Mouse (Mus musculus) limb, embryonic 14.5 days (tissue): ENCODE measurements around the gene Gm21854. TPM values are rescaled to one million over a fixed set of nuclear protein-coding genes. Genes with fewer than 3 reads are reported as not detected.
"Not testable (repeated sequence)": the region's sequence is repeated elsewhere in the genome, so short reads cannot be mapped to it uniquely, and the experiment has no call there.

Experiments used
- ATAC-seq: fragments of 200-750 bp; cut with Nextera tagmentation; 2 replicates; pipeline ENCODE4 v1.8.0; 2017; ENCODE audit warnings: low read depth, moderate number of reproducible peaks, moderate TSS enrichment; ENCODE audit not compliant: low FRiP score
- DNase-seq: peaks from one replicate; pipeline ENCODE4 v3.0.0-alpha.2; 2015; ENCODE audit warnings: low spot score
- H3K27ac ChIP-seq: fragments of 300-500 bp; sonication (generic); replicated peaks from 2 replicates; pipeline ENCODE4 v1.5.1; 2014; ENCODE audit warnings: low read depth, mild to moderate bottlenecking, low read length, moderate library complexity, mixed read lengths
- H3K27me3 ChIP-seq: fragments of 300-500 bp; sonication (generic); 2 replicates; pipeline ENCODE4 v1.6.1; 2014; ENCODE audit warnings: low read length, mixed read lengths; ENCODE audit not compliant: control insufficient read depth, insufficient read depth
- H3K36me3 ChIP-seq: fragments of 300-500 bp; sonication (generic); 2 replicates; pipeline ENCODE4 v1.6.1; 2014; ENCODE audit warnings: mild to moderate bottlenecking, low read length, moderate library complexity, mixed read lengths; ENCODE audit not compliant: control insufficient read depth, insufficient read depth
- H3K4me1 ChIP-seq: fragments of 300-500 bp; sonication (generic); 2 replicates; pipeline ENCODE4 v1.6.1; 2014; ENCODE audit warnings: antibody characterized with exemption, low read length, mixed read lengths; ENCODE audit not compliant: control insufficient read depth, insufficient read depth
- H3K4me2 ChIP-seq: fragments of 300-500 bp; sonication (generic); replicated peaks from 2 replicates; pipeline ENCODE4 v1.6.1; 2014; ENCODE audit warnings: low read depth, mild to moderate bottlenecking, low read length, moderate library complexity; ENCODE audit not compliant: severe bottlenecking
- H3K4me3 ChIP-seq: fragments of 300-500 bp; sonication (generic); replicated peaks from 2 replicates; pipeline ENCODE4 v1.5.1; 2014; ENCODE audit warnings: low read length
- H3K9ac ChIP-seq: fragments of 300-500 bp; sonication (generic); 2 replicates; pipeline ENCODE4 v1.6.1; 2014; ENCODE audit warnings: mild to moderate bottlenecking, low read depth, low read length, moderate library complexity; ENCODE audit not compliant: severe bottlenecking
- H3K9me3 ChIP-seq: fragments of 300-500 bp; sonication (generic); 2 replicates; pipeline ENCODE4 v1.6.1; 2016; ENCODE audit warnings: low read length; ENCODE audit not compliant: control insufficient read depth
- polyA plus RNA-seq, 2 experiments: library from polyadenylated mRNA; depleted of rRNA in 1 of 2; stranded (reverse) in 1 of 2; unstranded in 1 of 2; fragments of >200 nt; fragmentation: Nextera tagmentation in 1 of 2; extraction: Ambion mirVana in 1 of 2; gene quantifications; 2 replicates each; pipeline versions ENCODE4 v1.2.1 to v1.2.3; 2012 to 2014

Gene Gm21854
- polyA plus RNA-seq (2012; rRNA removed) (not detected in 2 replicates), polyA plus RNA-seq (2014; fragmentation: Nextera tagmentation; extraction: Ambion mirVana) (not detected in 2 replicates)

DNA sequence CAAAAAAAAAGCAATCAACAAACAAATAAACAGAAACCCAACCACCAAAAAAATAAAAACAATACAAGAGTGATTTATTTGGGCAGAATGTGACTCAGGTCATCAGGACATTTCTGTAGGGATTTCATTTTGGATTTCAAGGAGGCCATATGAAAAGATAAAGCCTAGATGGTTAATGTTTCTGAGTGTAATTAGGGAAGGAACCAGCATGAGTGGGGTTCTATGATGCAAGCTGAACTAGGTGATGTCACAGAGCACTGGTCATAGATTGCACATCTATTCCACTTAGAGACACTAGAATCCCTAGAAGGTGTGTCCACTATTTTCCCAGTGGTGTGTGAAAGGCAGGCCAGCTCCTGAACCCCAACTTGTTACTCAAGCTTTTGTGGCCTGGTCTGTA, at the start of gene Gm21854:
Gene Gm21854 (plus strand): TSS at position 301 of the 400 bp plus-strand sequence.
- not testable (repeated sequence) for H3K9ac ChIP-seq, ATAC-seq, H3K27me3 ChIP-seq, H3K4me1 ChIP-seq, H3K27ac ChIP-seq, DNase-seq, H3K4me3 ChIP-seq, H3K4me2 ChIP-seq, H3K36me3 ChIP-seq, H3K9me3 ChIP-seq

Other genes starting within 250 kb of the Gm21854 start
- gene Gm20914, start 69.0 kb downstream of the Gm21854 start, polyA plus RNA-seq (2012; rRNA removed), result not detected in 2 replicates
- gene Gm20914, start 69.0 kb downstream of the Gm21854 start, polyA plus RNA-seq (2014; fragmentation: Nextera tagmentation; extraction: Ambion mirVana), result not detected in 2 replicates
- gene Gm28171, start 136.4 kb downstream of the Gm21854 start, polyA plus RNA-seq (2012; rRNA removed), result not detected in 2 replicates
- not detected in 2 replicates for gene Gm28171, start 136.4 kb downstream of the Gm21854 start, polyA plus RNA-seq (2014; fragmentation: Nextera tagmentation; extraction: Ambion mirVana)